Mouse (Mus musculus): ENCODE data around the gene Tex33. TPM values are rescaled to one million over a fixed set of nuclear protein-coding genes. Genes with fewer than 3 reads are reported as not detected.

The Tex33 gene
- polyA plus RNA-seq, 1 experiment from 2014 or later: not detected

DNA sequence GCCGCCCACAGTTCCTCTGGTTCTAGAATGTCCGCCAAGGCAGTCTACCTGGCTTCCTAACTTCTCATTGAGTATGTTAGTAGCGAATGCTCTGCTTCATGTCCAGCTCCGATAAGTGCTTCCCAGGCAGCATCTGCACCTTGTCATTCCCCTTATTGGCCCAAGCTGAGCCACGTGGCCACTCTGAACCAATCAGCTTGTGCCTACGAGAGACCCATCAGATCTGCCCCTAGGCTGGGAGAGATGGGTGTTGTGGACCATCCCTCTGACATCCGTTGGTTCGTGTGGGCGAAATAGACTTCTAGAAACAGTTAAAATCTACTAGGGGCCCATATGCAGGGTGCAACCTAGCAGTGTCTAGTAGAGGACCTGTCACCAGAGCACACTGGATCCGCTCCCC lies 17.9 kb downstream of the Tex33 start:
- DNase-seq (ENCODE audit: low spot score) (no peak), ATAC-seq (replicated peaks; ENCODE audit: low FRiP score) (no peak)
- Histone ChIP-seq H3K4me1 (replicated peaks; ENCODE audit: control insufficient read depth, insufficient read depth, low read length) (no peaks in the 10 kb centered on the region), H3K36me3 (ENCODE audit: control insufficient read depth, insufficient read depth, low read length) (no peaks in the 10 kb centered on the region), H3K27ac (ENCODE audit: low read depth, low read length) (no peak overlapping the region), H3K4me3 (ENCODE audit: low read depth, low read length) (no peak overlapping the region), H3K4me2 (ENCODE audit: low read depth, low read length, severe bottlenecking) (no peak overlapping the region), H3K27me3 (ENCODE audit: control insufficient read depth, insufficient read depth, low read length) (no peaks in the 10 kb centered on the region), H3K9ac (ENCODE audit: low read length) (no peak overlapping the region), H3K9me3 (ENCODE audit: control insufficient read depth, low read length) (no peaks in the 10 kb centered on the region)
- WGBS: 82% methylated on average over 10 of the region's 10 CpGs

DNA sequence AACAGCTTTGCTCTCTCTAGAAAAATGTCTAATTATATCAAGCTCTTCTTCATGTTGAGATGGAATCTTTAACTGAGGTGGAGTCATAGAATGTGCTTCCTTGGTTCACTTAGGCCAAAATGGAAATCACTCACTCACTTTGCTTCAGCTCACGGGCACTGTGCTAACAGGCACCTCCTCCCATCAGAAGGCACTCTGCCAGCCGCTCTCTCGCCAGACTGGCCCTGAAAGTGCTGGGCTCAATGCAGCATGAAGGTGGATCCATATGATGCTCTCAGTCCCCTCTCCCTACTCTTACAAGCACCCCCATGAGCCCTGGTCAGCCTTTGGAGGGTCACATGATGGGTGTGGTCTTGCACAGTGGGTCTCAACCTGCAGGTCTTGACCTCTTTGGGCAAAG lies 21.5 kb downstream of the Tex33 start:
- Histone ChIP-seq H3K9me3 (ENCODE audit: control insufficient read depth, low read length) (no peaks in the 10 kb centered on the region), H3K4me2 (ENCODE audit: low read depth, low read length, severe bottlenecking) (no peak overlapping the region), H3K27me3 (ENCODE audit: control insufficient read depth, insufficient read depth, low read length) (no peaks in the 10 kb centered on the region), H3K4me3 (ENCODE audit: low read depth, low read length) (no peak overlapping the region), H3K27ac (ENCODE audit: low read depth, low read length) (no peak overlapping the region), H3K4me1 (replicated peaks; ENCODE audit: control insufficient read depth, insufficient read depth, low read length) (no peaks in the 10 kb centered on the region), H3K9ac (ENCODE audit: low read length) (no peak overlapping the region), H3K36me3 (ENCODE audit: control insufficient read depth, insufficient read depth, low read length) (no peaks in the 10 kb centered on the region)
- DNase-seq (ENCODE audit: low spot score) (no peak), ATAC-seq (replicated peaks; ENCODE audit: low FRiP score) (no peak)
- 84% methylated on average over 3 of the region's 3 CpGs for WGBS

DNA sequence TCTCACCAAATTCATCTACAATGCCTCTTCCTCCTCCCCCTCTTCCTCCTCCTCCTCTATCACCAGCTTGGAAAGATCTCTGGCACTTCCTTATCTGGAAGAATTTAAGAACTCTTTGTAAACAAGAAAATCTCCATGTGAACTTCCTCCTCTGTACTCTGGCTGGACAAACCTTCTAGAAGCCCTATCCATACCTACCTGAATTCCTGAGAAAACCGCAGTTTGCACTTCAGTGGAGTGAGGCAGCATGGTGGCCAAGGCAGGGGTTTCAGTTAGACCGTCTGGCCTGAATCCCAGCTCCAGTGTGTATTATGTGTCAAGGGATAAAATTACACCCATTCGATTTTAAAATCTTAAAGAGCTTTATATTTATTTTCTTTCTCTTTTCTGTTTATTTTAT lies 22.9 kb downstream of the Tex33 start:
- H3K4me1 ChIP-seq (replicated peaks; ENCODE audit: control insufficient read depth, insufficient read depth, low read length): no peaks in the 10 kb centered on the region
- no peak for DNase-seq (ENCODE audit: low spot score)
- no peak overlapping the region for H3K27ac ChIP-seq (ENCODE audit: low read depth, low read length)
- no peaks in the 10 kb centered on the region for H3K36me3 ChIP-seq (ENCODE audit: control insufficient read depth, insufficient read depth, low read length)
- 83% methylated on average over 3 of the region's 3 CpGs for WGBS
- no peaks in the 10 kb centered on the region for H3K9me3 ChIP-seq (ENCODE audit: control insufficient read depth, low read length)
- ATAC-seq (replicated peaks; ENCODE audit: low FRiP score): no peak
- H3K4me3 ChIP-seq (ENCODE audit: low read depth, low read length): no peak overlapping the region
- no peak overlapping the region for H3K4me2 ChIP-seq (ENCODE audit: low read depth, low read length, severe bottlenecking)
- peaks cover 6% of the 10 kb centered on the region for H3K27me3 ChIP-seq (ENCODE audit: control insufficient read depth, insufficient read depth, low read length)
- H3K9ac ChIP-seq (ENCODE audit: low read length): no peak overlapping the region

DNA sequence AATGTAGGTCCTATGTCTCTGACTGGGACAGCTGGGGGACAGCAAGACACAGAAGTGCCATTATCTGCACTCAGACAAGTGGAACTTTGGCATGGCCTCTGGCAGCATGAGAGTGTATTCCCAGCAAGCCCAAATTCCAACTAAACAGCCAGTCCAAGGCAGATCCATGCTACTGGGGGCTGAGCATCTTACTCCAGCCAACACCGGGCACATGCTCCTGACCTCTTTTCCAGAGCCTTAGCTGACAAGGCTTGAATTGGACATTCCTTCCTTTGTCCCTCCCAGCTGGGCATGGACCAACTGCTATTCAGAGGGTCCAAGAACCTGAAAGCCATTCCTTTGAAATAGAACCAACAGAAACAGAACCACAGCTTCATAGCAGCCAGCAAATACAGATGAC lies 26.1 kb downstream of the Tex33 start:
- DNase-seq (ENCODE audit: low spot score): no peak
- WGBS: 23% methylated on average over 1 of the region's 1 CpGs

DNA sequence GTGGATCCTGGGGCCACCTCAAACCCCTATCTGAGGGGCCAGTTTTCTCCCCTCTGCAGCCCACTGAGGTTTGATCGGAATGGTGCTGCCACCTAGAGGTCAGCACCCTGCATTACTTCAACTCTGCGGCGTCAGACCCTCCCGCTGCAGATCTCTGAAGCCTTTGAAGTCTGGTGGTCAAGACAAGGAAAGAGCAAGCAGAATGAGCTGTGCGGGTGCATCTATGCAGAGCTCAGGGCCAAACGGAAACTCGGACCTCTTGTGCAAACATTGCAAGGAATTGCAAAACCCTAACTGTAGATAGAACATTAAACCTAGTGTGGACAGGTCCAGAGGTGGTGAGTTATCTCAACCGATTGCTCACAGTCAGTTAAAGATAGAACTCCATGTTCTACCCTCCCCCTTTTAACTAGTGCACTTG lies 26.8 kb downstream of the Tex33 start:
- H3K4me1 ChIP-seq (replicated peaks; ENCODE audit: control insufficient read depth, insufficient read depth, low read length): no peaks in the 10 kb centered on the region
- DNase-seq (ENCODE audit: low spot score): peak; percentile 76
- no peak overlapping the region for H3K4me2 ChIP-seq (ENCODE audit: low read depth, low read length, severe bottlenecking)
- no peak overlapping the region for H3K9ac ChIP-seq (ENCODE audit: low read length)
- no peak for ATAC-seq (replicated peaks; ENCODE audit: low FRiP score)
- no peak overlapping the region for H3K27ac ChIP-seq (ENCODE audit: low read depth, low read length)
- H3K27me3 ChIP-seq (ENCODE audit: control insufficient read depth, insufficient read depth, low read length): peaks cover 6% of the 10 kb centered on the region
- no peak overlapping the region for H3K4me3 ChIP-seq (ENCODE audit: low read depth, low read length)
- WGBS: 11% methylated on average over 8 of the region's 8 CpGs
- no peaks in the 10 kb centered on the region for H3K9me3 ChIP-seq (ENCODE audit: control insufficient read depth, low read length)
- no peaks in the 10 kb centered on the region for H3K36me3 ChIP-seq (ENCODE audit: control insufficient read depth, insufficient read depth, low read length)

More for the DNA sequence above, 26.1 kb downstream of the Tex33 start:
- Histone ChIP-seq H3K4me3 (ENCODE audit: low read depth, low read length) (no peak overlapping the region), H3K27ac (ENCODE audit: low read depth, low read length) (no peak overlapping the region), H3K9ac (ENCODE audit: low read length) (no peak overlapping the region), H3K36me3 (ENCODE audit: control insufficient read depth, insufficient read depth, low read length) (no peaks in the 10 kb centered on the region), H3K4me1 (replicated peaks; ENCODE audit: control insufficient read depth, insufficient read depth, low read length) (no peaks in the 10 kb centered on the region), H3K4me2 (ENCODE audit: low read depth, low read length, severe bottlenecking) (no peak overlapping the region), H3K27me3 (ENCODE audit: control insufficient read depth, insufficient read depth, low read length) (peaks cover 6% of the 10 kb centered on the region), H3K9me3 (ENCODE audit: control insufficient read depth, low read length) (no peaks in the 10 kb centered on the region)
- ATAC-seq (replicated peaks; ENCODE audit: low FRiP score): no peak

DNA sequence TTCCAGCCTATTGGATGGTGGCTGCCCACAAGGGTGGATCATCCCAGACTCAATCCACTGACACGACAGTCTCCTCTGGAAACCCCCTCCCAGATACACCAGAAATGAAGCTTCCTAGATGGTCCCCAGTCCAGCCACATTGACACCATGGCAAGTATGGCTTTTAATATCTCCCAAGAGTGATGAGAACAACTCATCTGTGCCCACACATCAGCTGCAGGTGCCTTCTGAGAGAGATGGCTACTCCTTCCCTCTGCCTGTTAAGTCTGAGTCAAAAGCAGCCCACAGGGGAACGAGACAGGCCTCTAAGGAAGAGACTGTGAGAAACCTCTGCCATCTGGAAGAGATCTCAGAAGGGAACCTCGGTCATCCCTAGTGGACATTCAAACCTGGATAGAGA lies 27.9 kb downstream of the Tex33 start:
- Histone ChIP-seq H3K27me3 (ENCODE audit: control insufficient read depth, insufficient read depth, low read length) (peaks cover 6% of the 10 kb centered on the region), H3K36me3 (ENCODE audit: control insufficient read depth, insufficient read depth, low read length) (no peaks in the 10 kb centered on the region), H3K9ac (ENCODE audit: low read length) (no peak overlapping the region), H3K4me1 (replicated peaks; ENCODE audit: control insufficient read depth, insufficient read depth, low read length) (no peaks in the 10 kb centered on the region), H3K4me3 (ENCODE audit: low read depth, low read length) (no peak overlapping the region), H3K4me2 (ENCODE audit: low read depth, low read length, severe bottlenecking) (no peak overlapping the region), H3K9me3 (ENCODE audit: control insufficient read depth, low read length) (no peaks in the 10 kb centered on the region), H3K27ac (ENCODE audit: low read depth, low read length) (no peak overlapping the region)
- DNase-seq (ENCODE audit: low spot score) (no peak), ATAC-seq (replicated peaks; ENCODE audit: low FRiP score) (no peak)
- 82% methylated on average over 3 of the region's 3 CpGs for WGBS

DNA sequence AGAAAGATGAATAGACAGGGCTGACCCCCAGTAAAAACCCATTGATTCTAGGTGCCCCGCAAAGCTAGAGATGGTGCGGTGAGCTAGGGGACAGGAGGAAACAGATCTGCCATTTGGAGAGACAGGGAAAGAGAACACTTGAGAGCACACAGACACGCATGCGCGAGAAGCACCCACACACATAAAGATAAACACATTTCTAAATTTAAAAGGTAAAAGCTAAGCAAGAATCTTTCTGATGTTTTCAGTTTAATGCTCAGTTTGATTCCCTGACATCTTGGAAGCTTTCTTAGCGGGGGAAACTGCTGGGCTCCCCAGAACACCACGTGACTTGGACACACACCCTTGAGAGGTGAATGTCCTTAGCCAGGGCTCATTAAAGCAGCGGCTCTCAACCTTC lies 28.8 kb downstream of the Tex33 start:
- H3K36me3 ChIP-seq (ENCODE audit: control insufficient read depth, insufficient read depth, low read length): no peaks in the 10 kb centered on the region
- no peaks in the 10 kb centered on the region for H3K9me3 ChIP-seq (ENCODE audit: control insufficient read depth, low read length)
- no peak overlapping the region for H3K4me2 ChIP-seq (ENCODE audit: low read depth, low read length, severe bottlenecking)
- H3K27me3 ChIP-seq (ENCODE audit: control insufficient read depth, insufficient read depth, low read length): peaks cover 6% of the 10 kb centered on the region
- ATAC-seq (replicated peaks; ENCODE audit: low FRiP score): no peak
- DNase-seq (ENCODE audit: low spot score): no peak
- WGBS: 84% methylated on average over 8 of the region's 8 CpGs
- H3K4me3 ChIP-seq (ENCODE audit: low read depth, low read length): no peak overlapping the region
- no peak overlapping the region for H3K9ac ChIP-seq (ENCODE audit: low read length)
- H3K4me1 ChIP-seq (replicated peaks; ENCODE audit: control insufficient read depth, insufficient read depth, low read length): no peaks in the 10 kb centered on the region
- H3K27ac ChIP-seq (ENCODE audit: low read depth, low read length): no peak overlapping the region

DNA sequence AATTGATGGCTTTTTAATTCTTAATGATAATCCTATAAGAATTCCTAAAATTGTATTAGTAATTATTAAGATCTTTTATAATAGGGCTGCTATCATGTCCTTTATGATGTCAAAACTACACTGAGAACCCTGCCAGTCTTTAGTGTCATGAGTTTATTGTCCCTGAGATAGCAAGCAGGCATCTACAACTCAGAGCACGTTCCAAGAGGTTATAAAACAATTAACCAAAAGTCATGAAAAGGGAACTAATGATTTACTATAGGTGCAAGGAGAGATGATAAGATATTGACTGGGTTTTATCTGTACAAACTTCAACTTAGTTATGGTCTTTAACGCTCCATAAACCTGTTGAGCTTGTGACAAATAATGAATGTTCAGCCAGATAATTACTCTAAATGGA lies 29.8 kb downstream of the Tex33 start:
- WGBS: 80% methylated on average over 2 of the region's 2 CpGs
- Histone ChIP-seq H3K27ac (ENCODE audit: low read depth, low read length) (no peak overlapping the region), H3K4me3 (ENCODE audit: low read depth, low read length) (no peak overlapping the region), H3K27me3 (ENCODE audit: control insufficient read depth, insufficient read depth, low read length) (peaks cover 6% of the 10 kb centered on the region), H3K4me2 (ENCODE audit: low read depth, low read length, severe bottlenecking) (no peak overlapping the region), H3K4me1 (replicated peaks; ENCODE audit: control insufficient read depth, insufficient read depth, low read length) (no peaks in the 10 kb centered on the region), H3K36me3 (ENCODE audit: control insufficient read depth, insufficient read depth, low read length) (no peaks in the 10 kb centered on the region), H3K9me3 (ENCODE audit: control insufficient read depth, low read length) (no peaks in the 10 kb centered on the region), H3K9ac (ENCODE audit: low read length) (no peak overlapping the region)
- DNase-seq (ENCODE audit: low spot score): no peak
- ATAC-seq (replicated peaks; ENCODE audit: low FRiP score): no peak

DNA sequence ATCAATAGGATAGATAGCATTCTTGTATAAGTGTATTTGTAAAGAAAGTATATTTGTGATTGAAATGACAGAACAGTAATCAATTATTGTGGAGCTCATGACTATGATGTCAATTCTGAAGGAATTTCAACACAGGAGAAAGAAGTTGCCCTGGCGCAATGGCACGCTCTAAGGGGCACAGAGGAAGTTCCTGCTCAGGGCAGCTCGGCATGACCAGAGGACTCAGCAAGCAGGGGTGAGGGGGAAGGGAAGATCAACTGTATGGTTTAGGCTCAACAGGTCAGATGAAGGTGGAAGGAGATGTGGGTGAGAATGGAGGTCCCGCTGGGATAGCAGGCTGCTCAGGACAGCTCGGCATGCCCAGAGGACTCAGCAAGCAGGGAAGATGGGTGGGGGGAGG lies 40.2 kb downstream of the Tex33 start:
- no peak overlapping the region for H3K4me3 ChIP-seq (ENCODE audit: low read depth, low read length)
- H3K9me3 ChIP-seq (ENCODE audit: control insufficient read depth, low read length): no peaks in the 10 kb centered on the region
- WGBS: 86% methylated on average over 5 of the region's 5 CpGs
- H3K27ac ChIP-seq (ENCODE audit: low read depth, low read length): no peak overlapping the region
- no peaks in the 10 kb centered on the region for H3K36me3 ChIP-seq (ENCODE audit: control insufficient read depth, insufficient read depth, low read length)
- no peaks in the 10 kb centered on the region for H3K27me3 ChIP-seq (ENCODE audit: control insufficient read depth, insufficient read depth, low read length)
- ATAC-seq (replicated peaks; ENCODE audit: low FRiP score) (no peak), DNase-seq (ENCODE audit: low spot score) (no peak)
- no peak overlapping the region for H3K4me2 ChIP-seq (ENCODE audit: low read depth, low read length, severe bottlenecking)
- no peaks in the 10 kb centered on the region for H3K4me1 ChIP-seq (replicated peaks; ENCODE audit: control insufficient read depth, insufficient read depth, low read length)
- no peak overlapping the region for H3K9ac ChIP-seq (ENCODE audit: low read length)

Measured in forebrain, embryonic 11.5 days (tissue).